Mouse (Mus musculus): ENCODE measurements around the gene Anapc13. TPM values are rescaled to one million over a fixed set of nuclear protein-coding genes. Genes with fewer than 3 reads are reported as not detected.

Anapc13 gene
- polyA plus RNA-seq, 1 experiment from 2014 or later, result 91.9 TPM

Other genes starting within 250 kb of the Anapc13 start
- gene Ky, start 120.5 kb upstream of the Anapc13 start, polyA plus RNA-seq (2015; fragmentation: Nextera tagmentation; extraction: Ambion mirVana), result 0.05 and 0.20 TPM in 2 replicates
- 17.4 TPM in 2 replicates for gene Cep63, start 238 bp downstream of the Anapc13 start, polyA plus RNA-seq (2015; fragmentation: Nextera tagmentation; extraction: Ambion mirVana)
- 5.1 and 5.4 TPM in 2 replicates for gene Amotl2, start 90.4 kb downstream of the Anapc13 start, polyA plus RNA-seq (2015; fragmentation: Nextera tagmentation; extraction: Ambion mirVana)
- gene Ryk, start 208.6 kb downstream of the Anapc13 start, polyA plus RNA-seq (2015; fragmentation: Nextera tagmentation; extraction: Ambion mirVana), result 3.8 and 4.9 TPM in 2 replicates